Mouse (Mus musculus): ENCODE measurements around the gene Gdpgp1. TPM values are rescaled to one million over a fixed set of nuclear protein-coding genes. Genes with fewer than 3 reads are reported as not detected.

Gdpgp1 gene
- total RNA-seq, 2 experiments from 2014 or later, result 4.6 to 5.1 TPM

DNA sequence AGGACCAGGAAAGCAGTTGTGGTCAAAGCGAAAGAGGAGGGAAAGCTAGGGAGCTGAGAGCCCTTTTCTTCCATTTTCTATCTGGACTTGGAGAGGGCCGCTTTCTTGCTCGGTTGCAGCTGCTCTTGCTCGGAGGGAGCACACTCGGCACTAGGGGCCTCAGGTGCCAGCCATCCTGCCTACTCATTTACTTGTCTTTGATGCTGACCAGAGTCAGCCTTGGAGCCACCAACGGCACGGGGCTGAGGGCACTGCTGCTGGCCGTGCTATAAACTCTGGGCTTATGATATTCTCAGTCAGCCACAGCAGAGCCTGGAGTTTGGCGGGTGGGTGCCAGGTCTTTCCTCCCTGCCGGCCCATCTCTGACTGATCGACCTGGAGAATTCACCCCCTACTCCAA lies 33.8 kb upstream of the Gdpgp1 start:
- intact Hi-C loops (cut with DNase I), result loop anchor here (10.0 kb wide), 1 partner anchor 54 kb away; no protein-coding TSS in a partner anchor
- peak; percentile 46 for DNase-seq

- intact Hi-C loops (cut with DNase I), result loop anchor here (10.0 kb wide), 1 partner anchor 54 kb away; no protein-coding TSS in a partner anchor
- DNase-seq, result no peak
These were observed 33.4 kb upstream of the Gdpgp1 start for GRCm38 (mm10) chr7:80199286-80199685.

- no peak for DNase-seq
- intact Hi-C loops (cut with DNase I), result loop anchor here (10.0 kb wide), 1 partner anchor 55 kb away; no protein-coding TSS in a partner anchor
These were observed 32.6 kb upstream of the Gdpgp1 start for GRCm38 (mm10) chr7:80199851-80200587.

GRCm38 (mm10) chr7:80200588-80200945 lies 32.1 kb upstream of the Gdpgp1 start:
- intact Hi-C loops (cut with DNase I), result no loop called here
- no peak for DNase-seq

DNA sequence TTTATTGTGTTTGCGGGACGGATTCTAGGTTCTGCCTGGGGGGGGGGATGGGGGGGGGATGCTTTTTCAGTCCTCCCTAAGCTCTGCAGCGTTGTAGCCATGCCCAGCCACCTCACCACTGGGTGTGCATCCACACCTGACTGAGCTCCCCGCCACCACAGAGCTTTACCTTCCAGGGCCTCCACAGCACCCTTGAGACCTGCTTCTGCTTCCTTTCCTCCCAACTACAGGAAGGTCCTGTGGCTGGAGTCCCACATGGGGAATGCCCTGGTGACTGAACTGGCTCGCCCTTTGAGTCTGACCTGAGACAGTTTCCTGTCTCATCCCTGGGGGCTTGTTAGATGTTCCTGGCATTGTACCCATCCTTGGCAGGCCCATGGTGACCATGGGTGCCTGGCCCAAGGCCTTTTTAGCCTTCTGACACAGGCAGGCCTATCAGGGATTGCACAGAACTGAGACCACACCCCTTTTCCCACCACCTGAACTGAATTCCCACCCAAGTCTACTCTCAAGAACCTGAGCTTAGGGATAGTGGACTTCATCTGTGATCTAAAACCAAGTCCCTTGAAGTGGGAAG lies 31.6 kb upstream of the Gdpgp1 start:
- DNase-seq, result no peak
- intact Hi-C loops (cut with DNase I), result no loop called here

DNA sequence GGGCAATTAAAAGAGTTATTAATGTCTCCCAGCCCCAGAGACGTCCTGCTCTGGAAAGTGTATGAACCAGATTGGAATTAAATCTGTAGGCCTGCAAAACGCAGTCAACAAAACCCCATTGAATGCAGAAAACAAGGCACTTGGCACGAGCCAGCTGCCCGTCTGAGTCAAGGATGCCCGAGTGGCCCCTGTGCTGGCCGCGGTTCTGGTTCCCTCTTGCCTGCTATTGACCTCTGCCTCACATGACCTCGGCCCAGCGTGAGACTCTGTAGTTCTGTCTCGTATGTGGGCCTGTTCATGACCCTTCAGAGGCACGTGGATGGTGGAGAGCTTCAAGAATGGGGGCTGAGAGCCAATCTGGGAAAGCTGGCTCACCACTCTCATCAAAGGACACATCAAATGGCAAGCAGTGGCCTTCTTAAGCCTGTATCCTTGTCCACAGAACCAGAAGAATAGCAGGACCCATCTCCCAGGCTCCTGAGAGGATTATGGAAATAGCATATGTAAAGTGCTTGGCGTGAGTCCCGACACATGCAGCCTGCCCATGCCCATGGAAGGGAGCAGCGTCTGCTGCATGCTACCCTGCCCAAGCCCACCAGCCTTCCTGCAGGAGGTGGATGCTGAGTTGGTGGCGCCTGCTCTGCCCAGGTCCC lies 30.7 kb upstream of the Gdpgp1 start:
- DNase-seq, result peak; percentile 71
- intact Hi-C loops (cut with DNase I), result no loop called here

DNA sequence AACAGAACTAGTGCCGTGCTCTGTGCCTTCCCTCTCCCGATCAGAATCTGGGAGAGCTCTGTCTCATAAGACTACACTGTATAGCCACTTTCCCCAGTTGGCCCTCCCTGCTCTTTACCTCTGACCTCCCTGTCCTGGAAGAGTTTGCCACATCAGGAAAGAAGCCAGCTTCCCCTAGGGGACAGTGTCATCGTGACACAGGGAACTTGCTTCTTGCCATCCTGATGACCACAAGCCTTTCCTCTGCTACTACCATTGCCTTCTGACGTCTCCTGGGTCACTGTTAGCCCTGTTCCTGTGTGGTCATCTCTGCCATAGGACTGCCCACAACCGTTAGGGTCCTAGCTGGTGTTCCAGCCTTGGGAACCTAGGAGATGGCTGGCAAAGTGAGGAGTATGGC lies 29.7 kb upstream of the Gdpgp1 start:
- intact Hi-C loops (cut with DNase I), result no loop called here
- no peak for DNase-seq

DNA sequence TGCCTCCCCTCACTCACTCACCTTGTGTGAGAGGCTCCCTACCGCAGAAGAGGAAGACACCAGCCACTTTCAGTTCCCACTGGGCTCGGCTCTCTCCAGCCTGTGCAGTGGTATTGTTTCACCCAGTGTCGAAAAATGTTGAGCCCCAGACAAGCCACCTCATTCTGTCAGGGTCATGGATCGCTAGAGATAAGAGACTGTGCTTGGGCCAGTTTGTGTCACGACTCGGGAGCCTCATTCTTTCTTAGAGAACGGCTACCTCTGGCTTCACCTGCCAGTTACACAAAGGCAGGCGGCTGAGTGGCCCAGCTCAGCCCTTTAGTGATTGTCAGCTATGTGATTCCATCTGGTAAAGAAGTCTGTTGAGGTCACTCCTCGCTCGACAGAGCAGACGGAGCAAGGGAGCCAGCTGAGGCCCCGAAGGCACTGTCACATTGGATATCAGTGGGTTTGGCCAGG lies 29.0 kb upstream of the Gdpgp1 start:
- intact Hi-C loops (cut with DNase I), result no loop called here
- peak; percentile 38 for DNase-seq

DNA sequence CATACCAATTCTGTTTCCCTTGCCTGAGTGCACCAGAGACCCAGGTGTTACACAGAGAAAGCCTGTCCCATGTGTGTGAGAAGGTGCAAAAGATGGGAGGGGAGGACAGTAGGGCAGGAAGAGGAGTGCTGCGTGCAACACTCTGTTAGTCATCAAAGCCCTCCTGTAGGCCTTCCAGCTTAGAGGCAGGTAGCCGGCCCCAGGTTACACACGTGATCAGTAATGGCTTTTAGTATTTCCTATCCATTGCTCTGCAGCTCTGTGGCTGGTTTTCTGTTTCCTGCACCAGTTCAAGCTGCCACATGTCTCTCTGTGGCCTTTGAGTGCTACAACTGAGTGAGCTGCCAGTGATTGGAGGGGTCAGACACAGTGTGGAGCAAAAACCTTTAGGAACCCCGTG lies 28.3 kb upstream of the Gdpgp1 start:
- intact Hi-C loops (cut with DNase I), result no loop called here
- DNase-seq, result no peak

GRCm38 (mm10) chr7:80204961-80205360 lies 27.7 kb upstream of the Gdpgp1 start:
- intact Hi-C loops (cut with DNase I), result no loop called here
- DNase-seq, result no peak

DNA sequence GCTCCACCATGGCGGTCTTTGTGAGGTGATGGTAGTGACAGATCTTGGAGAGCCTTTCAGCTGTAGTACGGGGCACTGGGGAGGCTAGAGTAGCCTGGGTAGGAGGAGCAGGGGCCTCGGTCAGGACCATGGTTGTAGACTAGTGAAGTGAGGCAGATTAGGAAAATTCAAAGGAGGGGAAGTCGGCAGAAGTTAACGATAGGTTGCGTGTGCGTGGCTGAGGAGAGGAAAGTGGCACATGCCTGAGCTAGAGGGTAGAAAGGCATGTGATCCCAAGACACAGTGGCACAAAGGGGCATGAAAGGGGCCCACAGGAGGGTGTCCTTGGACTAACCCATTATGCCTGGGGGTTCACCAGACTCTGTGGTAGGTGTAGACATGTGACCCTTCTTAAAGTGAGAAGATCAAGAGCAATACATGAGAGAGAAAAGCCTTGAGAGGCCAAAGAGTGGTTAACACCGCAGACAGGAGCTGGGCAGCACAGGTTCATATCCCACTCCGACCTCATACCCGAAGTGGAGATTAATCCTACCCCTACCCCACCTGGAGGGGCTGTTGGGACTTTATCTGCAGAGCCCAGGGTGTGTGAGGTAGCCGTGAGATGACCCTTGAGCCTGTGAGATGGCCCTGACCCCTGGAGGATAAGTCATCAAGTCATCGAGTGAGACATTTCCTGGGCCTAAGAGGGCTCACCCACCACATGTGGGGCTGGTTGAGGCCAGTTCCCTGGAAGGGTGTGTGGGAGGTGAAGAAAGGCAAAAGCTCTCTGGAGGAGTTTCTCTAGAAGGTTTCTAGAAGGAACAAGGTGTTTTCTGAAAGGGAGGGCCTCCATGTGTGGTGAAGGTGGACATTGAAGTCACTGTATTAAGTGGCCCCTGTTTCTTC lies 26.7 kb upstream of the Gdpgp1 start:
- no peak for DNase-seq
- intact Hi-C loops (cut with DNase I), result no loop called here

- intact Hi-C loops (cut with DNase I), result no loop called here
- no peak for DNase-seq
These were observed 25.3 kb upstream of the Gdpgp1 start for GRCm38 (mm10) chr7:80207314-80207731.

- no peak for DNase-seq
- intact Hi-C loops (cut with DNase I), result no loop called here
These were observed 24.5 kb upstream of the Gdpgp1 start for GRCm38 (mm10) chr7:80208026-80208642.

- DNase-seq, result peak; percentile 42
- intact Hi-C loops (cut with DNase I), result no loop called here
These were observed 23.8 kb upstream of the Gdpgp1 start for GRCm38 (mm10) chr7:80208738-80209430.

GRCm38 (mm10) chr7:80209669-80210068 lies 23.0 kb upstream of the Gdpgp1 start:
- DNase-seq, result no peak
- intact Hi-C loops (cut with DNase I), result no loop called here

DNA sequence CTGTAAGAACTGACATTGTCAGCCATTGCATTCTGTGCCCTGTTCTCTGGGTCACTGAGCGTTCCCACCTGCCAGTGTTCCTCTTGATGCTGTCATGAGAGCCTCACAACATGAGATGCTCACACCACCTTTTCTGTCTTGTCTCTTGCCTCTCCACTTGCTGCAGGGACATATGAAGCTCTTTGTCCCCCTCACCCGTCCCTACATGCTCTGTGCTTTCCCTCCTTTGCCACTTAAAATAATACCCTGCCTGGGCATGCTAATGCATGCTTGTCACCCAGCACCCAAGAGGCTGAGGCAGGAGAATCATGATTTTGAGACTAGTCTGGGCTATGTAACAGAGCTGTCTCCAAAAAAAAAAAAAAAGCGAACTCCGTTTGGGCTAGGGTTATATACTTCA lies 21.7 kb upstream of the Gdpgp1 start:
- intact Hi-C loops (cut with DNase I), result no loop called here
- no peak for DNase-seq

GRCm38 (mm10) chr7:80213604-80214003 lies 19.1 kb upstream of the Gdpgp1 start:
- intact Hi-C loops (cut with DNase I), result no loop called here
- no peak for DNase-seq

- no peak for DNase-seq
- intact Hi-C loops (cut with DNase I), result no loop called here
These were observed 18.2 kb upstream of the Gdpgp1 start for GRCm38 (mm10) chr7:80214459-80214858.

DNA sequence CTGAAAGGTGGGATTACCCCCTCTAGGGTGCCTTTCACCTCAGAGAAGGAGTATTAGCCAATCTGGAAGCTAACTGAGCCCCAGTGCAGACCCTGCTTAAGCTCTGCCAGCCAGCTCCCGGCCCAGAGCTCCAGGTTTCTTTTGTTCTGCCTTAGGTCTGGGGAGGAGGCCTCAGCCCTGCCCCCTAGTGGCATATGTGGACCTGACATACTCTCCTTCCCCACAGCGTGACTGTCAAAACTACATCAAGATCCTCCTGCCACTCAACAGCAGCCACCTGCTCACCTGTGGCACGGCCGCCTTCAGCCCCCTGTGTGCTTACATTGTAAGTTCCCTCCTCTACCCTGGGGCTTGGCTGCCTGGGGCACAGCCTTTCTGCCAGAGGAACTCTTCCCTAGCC lies 17.3 kb upstream of the Gdpgp1 start:
- peak; percentile 88 for DNase-seq
- intact Hi-C loops (cut with DNase I), result loop anchor here (5.0 kb wide), 1 partner anchor 73 kb away; no protein-coding TSS in a partner anchor

DNA sequence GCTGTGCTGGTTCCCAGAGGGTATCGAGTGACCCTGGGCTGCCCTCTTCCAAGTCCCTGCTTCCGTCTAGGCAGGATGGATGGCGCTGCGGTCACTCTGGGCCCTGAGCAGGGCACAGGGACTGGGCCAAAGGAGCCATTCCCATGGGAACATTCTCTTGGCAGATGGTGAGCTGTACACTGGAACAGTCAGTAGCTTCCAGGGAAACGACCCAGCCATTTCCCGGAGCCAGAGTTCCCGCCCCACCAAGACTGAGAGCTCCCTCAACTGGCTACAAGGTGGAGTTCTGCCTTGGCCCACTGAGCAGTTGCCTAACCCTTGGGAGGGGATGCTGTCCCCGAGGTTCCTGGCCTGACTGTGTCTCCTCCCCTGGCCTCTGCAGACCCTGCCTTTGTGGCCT lies 16.1 kb upstream of the Gdpgp1 start:
- peak; percentile 81 for DNase-seq
- intact Hi-C loops (cut with DNase I), result loop anchor here (5.0 kb wide), 1 partner anchor 74 kb away; no protein-coding TSS in a partner anchor
